Mouse (Mus musculus) MEL (cell line): Measurements from ENCODE around the gene Slc25a26. TPM values are rescaled to one million over a fixed set of nuclear protein-coding genes. Genes with fewer than 3 reads are reported as not detected.
A peak's percentile ranks its signal among the peaks of the same experiment; 100 is the strongest.

Source experiments
- DNase-seq: peaks from one replicate; pipeline ENCODE4 v3.0.0; 2011; ENCODE audit warnings: low read depth, low spot score
- H3K27ac ChIP-seq: 2 replicates; pipeline ENCODE4 v1.5.1; 2012; ENCODE audit warnings: low read depth, mild to moderate bottlenecking, control low read depth, low read length, moderate library complexity; ENCODE audit not compliant: control insufficient read depth
- H3K27me3 ChIP-seq, 2 experiments: fragments of 150-350 bp in 1 of 2; sonication (generic) in 1 of 2; 2 replicates each; pipeline ENCODE4 v1.6.1; 2012; ENCODE audit warnings: low read length in 2 of 2, mild to moderate bottlenecking in 2 of 2, improper control_type of control experiment in 1 of 2, moderate library complexity in 1 of 2; ENCODE audit not compliant: insufficient read depth in 2 of 2, control insufficient read depth in 1 of 2
- H3K36me3 ChIP-seq, 2 experiments: 2 replicates each; pipeline ENCODE4 v1.6.1; 2012 to 2014; ENCODE audit warnings: low read length in 2 of 2, improper control_type of control experiment in 1 of 2, inconsistent platforms in 1 of 2, mild to moderate bottlenecking in 1 of 2; ENCODE audit not compliant: insufficient read depth in 2 of 2, control insufficient read depth in 1 of 2
- H3K4me1 ChIP-seq, 2 experiments: fragments of 150-350 bp in 1 of 2; sonication (generic) in 1 of 2; 2 replicates each; pipeline ENCODE4 v1.6.1; 2012; ENCODE audit warnings: low read length in 2 of 2, improper control_type of control experiment in 1 of 2, mild to moderate bottlenecking in 1 of 2; ENCODE audit not compliant: insufficient read depth in 2 of 2, control insufficient read depth in 1 of 2
- H3K4me3 ChIP-seq, 2 experiments: fragments of 150-350 bp in 1 of 2; sonication (generic) in 1 of 2; 2 replicates each; pipeline ENCODE4 v1.5.1; 2012; ENCODE audit warnings: low read depth in 2 of 2, low read length in 2 of 2, mild to moderate bottlenecking in 2 of 2, moderate library complexity in 2 of 2, control low read depth in 1 of 2, improper control_type of control experiment in 1 of 2; ENCODE audit not compliant: control insufficient read depth in 1 of 2, insufficient read depth in 1 of 2
- H3K79me2 ChIP-seq: 2 replicates; pipeline ENCODE4 v1.6.1; 2012; ENCODE audit warnings: mild to moderate bottlenecking, low read length, moderate library complexity; ENCODE audit not compliant: control insufficient read depth, poor library complexity, insufficient read depth
- H3K9ac ChIP-seq: 2 replicates; pipeline ENCODE4 v1.6.1; 2012; ENCODE audit warnings: low read depth, mild to moderate bottlenecking, control low read depth, low read length, moderate library complexity; ENCODE audit not compliant: control insufficient read depth, poor library complexity, severe bottlenecking
- H3K9me3 ChIP-seq: fragments of 150-350 bp; sonication (generic); replicated peaks from 2 replicates; pipeline ENCODE4 v1.6.1; 2012; ENCODE audit warnings: mild to moderate bottlenecking, low read length, improper control_type of control experiment, moderate library complexity; ENCODE audit not compliant: insufficient read depth
- BHLHE40 ChIP-seq: IDR thresholded peaks from 2 replicates; pipeline ENCODE4 v1.6.1; 2012; ENCODE audit warnings: low read depth, mild to moderate bottlenecking, inconsistent platforms, low read length, improper control_type of control experiment, borderline replicate concordance
- CHD1 ChIP-seq: IDR thresholded peaks from 2 replicates; pipeline ENCODE4 v1.6.1; 2012; ENCODE audit warnings: low read depth, mild to moderate bottlenecking, inconsistent platforms, low read length, improper control_type of control experiment
- E2F4 ChIP-seq: IDR thresholded peaks from 2 replicates; pipeline ENCODE4 v1.6.1; 2011; ENCODE audit warnings: low read depth, low read length, improper control_type of control experiment, borderline replicate concordance
- EP300 ChIP-seq, 2 experiments: IDR thresholded peaks; 2 replicates each; pipeline ENCODE4 v1.6.1; 2011; ENCODE audit warnings: improper control_type of control experiment in 2 of 2, low read length in 2 of 2, low read depth in 1 of 2, mild to moderate bottlenecking in 1 of 2
- ETS1 ChIP-seq: IDR thresholded peaks from 2 replicates; pipeline ENCODE4 v1.6.1; 2012; ENCODE audit warnings: low read depth, mild to moderate bottlenecking, inconsistent platforms, low read length, improper control_type of control experiment, moderate library complexity
- HCFC1 ChIP-seq: IDR thresholded peaks from 2 replicates; pipeline ENCODE4 v1.6.1; 2012; ENCODE audit warnings: low read depth, mild to moderate bottlenecking, inconsistent platforms, low read length, improper control_type of control experiment, moderate library complexity
- MAZ ChIP-seq: IDR thresholded peaks from 2 replicates; pipeline ENCODE4 v1.6.1; 2012; ENCODE audit warnings: low read depth, mild to moderate bottlenecking, inconsistent platforms, low read length, improper control_type of control experiment
- MXI1 ChIP-seq: IDR thresholded peaks from 2 replicates; pipeline ENCODE4 v1.6.1; 2011; ENCODE audit warnings: mild to moderate bottlenecking, low read depth, low read length, improper control_type of control experiment
- NELFE ChIP-seq: IDR thresholded peaks from 2 replicates; pipeline ENCODE4 v1.6.1; 2011; ENCODE audit warnings: low read depth, low read length, improper control_type of control experiment
- NRF1 ChIP-seq: IDR thresholded peaks from 2 replicates; pipeline ENCODE4 v1.6.1; 2014; ENCODE audit warnings: low read depth, mild to moderate bottlenecking, inconsistent platforms, low read length, improper control_type of control experiment, moderate library complexity; ENCODE audit not compliant: poor library complexity, insufficient read depth, severe bottlenecking
- POLR2AphosphoS2 ChIP-seq: IDR thresholded peaks from 2 replicates; pipeline ENCODE4 v1.6.1; 2011; ENCODE audit warnings: low read length, improper control_type of control experiment
- POLR2AphosphoS5 ChIP-seq: IDR thresholded peaks from 2 replicates; pipeline ENCODE4 v1.6.1; 2012; ENCODE audit warnings: low read depth, borderline replicate concordance, mild to moderate bottlenecking, inconsistent platforms, low read length, moderate library complexity, mixed read lengths
- RCOR1 ChIP-seq: IDR thresholded peaks from 2 replicates; pipeline ENCODE4 v1.6.1; 2012; ENCODE audit warnings: low read depth, mild to moderate bottlenecking, inconsistent platforms, low read length, improper control_type of control experiment
- SIN3A ChIP-seq: IDR thresholded peaks from 2 replicates; pipeline ENCODE4 v1.6.1; 2012; ENCODE audit warnings: low read length, improper control_type of control experiment, inconsistent platforms
- SMC3 ChIP-seq: IDR thresholded peaks from 2 replicates; pipeline ENCODE4 v1.6.1; 2011; ENCODE audit warnings: low read depth, low read length, improper control_type of control experiment
- TAL1 ChIP-seq: IDR thresholded peaks from 2 replicates; pipeline ENCODE4 v1.6.1; 2012; ENCODE audit warnings: mild to moderate bottlenecking, inconsistent platforms, low read length, moderate library complexity, mixed read lengths
- TBP ChIP-seq: IDR thresholded peaks from 2 replicates; pipeline ENCODE4 v1.8.0; 2011; ENCODE audit warnings: low read depth, low read length, improper control_type of control experiment
- UBTF ChIP-seq: IDR thresholded peaks from 2 replicates; pipeline ENCODE4 v1.6.1; 2012; ENCODE audit warnings: low read depth, mild to moderate bottlenecking, inconsistent platforms, low read length, improper control_type of control experiment, moderate library complexity, borderline replicate concordance; ENCODE audit not compliant: insufficient read depth
- USF2 ChIP-seq, 2 experiments: IDR thresholded peaks; 2 replicates each; pipeline ENCODE4 v1.6.1; 2011 to 2012; ENCODE audit warnings: improper control_type of control experiment in 2 of 2, low read length in 2 of 2, borderline replicate concordance in 1 of 2, inconsistent platforms in 1 of 2, low read depth in 1 of 2, mild to moderate bottlenecking in 1 of 2; ENCODE audit not compliant: insufficient read depth in 1 of 2
- ZKSCAN1 ChIP-seq: IDR thresholded peaks from 2 replicates; pipeline ENCODE4 v1.6.1; 2012; ENCODE audit warnings: low read depth, mild to moderate bottlenecking, inconsistent platforms, low read length, improper control_type of control experiment, moderate library complexity
- ZNF384 ChIP-seq: IDR thresholded peaks from 2 replicates; pipeline ENCODE4 v1.6.1; 2012; ENCODE audit warnings: low read depth, mild to moderate bottlenecking, inconsistent platforms, low read length, improper control_type of control experiment
- polyA plus RNA-seq, 2 experiments: library from polyadenylated mRNA; stranded (reverse) in 1 of 2; unstranded in 1 of 2; fragments of >175 nt in 1 of 2; fragments of >200 nt in 1 of 2; gene quantifications; 2 replicates each; pipeline versions ENCODE4 v1.2.1 to v1.2.4; 2012; ENCODE audit warnings: low replicate concordance in 2 of 2, low read depth in 1 of 2; ENCODE audit not compliant: insufficient read length in 2 of 2, insufficient read depth in 1 of 2, missing spikeins in 1 of 2
- total RNA-seq: library from RNA; depleted of rRNA; stranded (reverse); fragments of 300-350 nt; gene quantifications from 2 replicates; pipeline ENCODE4 v1.2.3, GENCODE M21; 2012

Slc25a26 gene
- total and polyA plus RNA-seq, 3 experiments: 8.1 to 11.5 TPM; not detected in 1

GRCm38 (mm10) chr6:94466508-94467205, 33.5 kb upstream of the Slc25a26 start (continued):
- TF ChIP-seq UBTF (no peak), SMC3 (peak; percentile 40; the same call in 1 of the 2 replicates)

- Histone ChIP-seq H3K9me3 (no peaks in the 10 kb centered on the region), H3K27ac (no peak overlapping the region), H3K9ac (no peak overlapping the region), H3K79me2 (no peaks in the 10 kb centered on the region), H3K4me3 (no peak overlapping the region), H3K36me3 (no peaks in the 10 kb centered on the region), H3K4me1 (no peaks in the 10 kb centered on the region), H3K27me3 (peaks cover 0 to 2% of the 10 kb centered on the region in 2 experiments; a peak in 2 of 4 replicates)
- no peak for DNase-seq
- TF ChIP-seq TBP: no peak
- no peak for TF ChIP-seq CHD1
- no peak for TF ChIP-seq BHLHE40
- TF ChIP-seq NELFE: no peak
- TF ChIP-seq HCFC1: no peak
- no peak for TF ChIP-seq MXI1
- TF ChIP-seq E2F4: no peak
- TF ChIP-seq POLR2AphosphoS5: no peak
- TF ChIP-seq SIN3A: no peak
- no peak for TF ChIP-seq ETS1
- no peak for TF ChIP-seq RCOR1
- TF ChIP-seq MAZ: no peak
- TF ChIP-seq TAL1: no peak
- no peak for TF ChIP-seq ZNF384
- no peak for TF ChIP-seq NRF1
- TF ChIP-seq POLR2AphosphoS2: no peak
- no peak for TF ChIP-seq EP300 (IDR thresholded peaks at IDR 0.05; ENCODE audit: low read depth in 1 of 2, low read length in 2 of 2)
- no peak for TF ChIP-seq ZKSCAN1
- TF ChIP-seq USF2 (IDR thresholded peaks at IDR 0.05; ENCODE audit: borderline replicate concordance in 1 of 2, insufficient read depth in 1 of 2, low read depth in 1 of 2, low read length in 2 of 2): no peak
These were observed 7.4 kb upstream of the Slc25a26 start for GRCm38 (mm10) chr6:94492739-94493138.
